Mouse (Mus musculus): ENCODE results near the gene Nptn. TPM values are rescaled to one million over a fixed set of nuclear protein-coding genes. Genes with fewer than 3 reads are reported as not detected.

Nptn gene
- polyA plus RNA-seq, 1 experiment from 2014 or later: 76.7 TPM

DNA sequence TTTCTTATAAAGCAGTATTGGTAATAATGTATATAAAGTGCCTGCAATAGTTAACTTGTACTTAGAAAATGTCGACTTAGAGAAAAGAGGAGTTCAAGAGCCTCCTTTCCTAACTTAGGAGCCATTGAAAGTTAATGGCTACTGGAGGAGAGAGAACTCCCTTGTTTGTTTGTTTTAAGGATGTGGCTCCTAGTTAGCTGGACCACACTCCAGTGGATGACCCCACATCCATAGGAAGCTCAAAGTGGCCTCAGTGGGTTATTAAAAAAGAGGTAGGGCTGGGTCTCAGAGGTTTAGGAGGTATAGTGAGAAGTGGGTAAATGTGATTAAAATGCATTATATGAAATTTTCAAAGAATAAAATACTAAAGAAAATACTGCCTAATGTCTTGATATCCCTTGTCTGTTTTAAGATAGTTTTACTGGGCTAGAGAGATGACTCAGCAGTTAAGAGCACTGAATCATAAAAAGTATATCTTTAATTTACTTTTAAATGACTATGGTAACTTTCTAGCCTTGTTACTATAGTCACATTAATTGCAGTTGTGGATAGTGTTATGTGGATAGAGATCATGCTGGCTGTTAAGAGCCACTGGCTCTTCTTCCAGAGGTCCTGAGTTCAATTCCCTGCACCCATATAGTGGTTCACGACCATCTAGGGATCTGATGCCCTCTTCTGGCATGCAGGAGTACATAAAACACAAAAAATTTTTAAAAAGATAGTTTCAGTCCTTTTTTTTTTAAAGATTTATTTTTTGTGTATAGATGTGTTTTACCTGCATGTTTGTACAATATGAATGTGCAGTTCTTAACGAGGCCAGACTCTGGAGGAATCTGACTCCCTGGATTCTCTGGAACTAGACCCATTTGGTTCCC lies 33.3 kb downstream of the Nptn start:
- Histone ChIP-seq H3K27me3 (no peaks in the 10 kb centered on the region), H3K9ac (no peak overlapping the region), H3K4me1 (0 out of 2 replicates have a peak, but pooled peaks cover 4% of the 10 kb centered on the region), H3K4me3 (no peak overlapping the region), H3K36me3 (no peaks in the 10 kb centered on the region), H3K9me3 (no peaks in the 10 kb centered on the region), H3K4me2 (replicated peaks) (no peak overlapping the region), H3K27ac (no peak overlapping the region)
- WGBS: 75% methylated on average over 3 of the region's 3 CpGs
- ATAC-seq (ENCODE audit: insufficient number of reproducible peaks, insufficient read depth, low FRiP score, low TSS enrichment): no peak

DNA sequence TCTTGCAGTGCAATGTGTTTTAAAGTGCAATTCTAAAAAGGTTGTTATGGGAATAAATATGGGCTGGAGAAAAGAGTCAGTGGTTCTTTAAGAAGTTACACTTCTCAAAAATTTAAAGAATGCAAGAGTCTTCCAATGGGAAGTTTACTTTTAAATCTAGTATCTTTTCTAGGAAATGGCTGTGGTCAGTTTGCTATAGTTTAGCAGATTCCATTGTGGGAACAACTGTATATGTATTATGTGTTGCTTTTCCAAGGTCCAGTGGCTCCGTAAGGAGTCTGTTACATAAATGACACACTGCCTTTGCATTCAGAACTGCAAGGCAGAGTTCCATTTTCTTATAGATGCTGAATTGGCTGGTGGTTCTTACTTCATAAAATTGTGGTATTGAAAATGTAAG lies 41.0 kb downstream of the Nptn start:
- no peak overlapping the region for H3K4me2 ChIP-seq (replicated peaks)
- H3K27me3 ChIP-seq: no peaks in the 10 kb centered on the region
- H3K9ac ChIP-seq: no peak overlapping the region
- H3K4me3 ChIP-seq: no peak overlapping the region
- no peak overlapping the region for H3K27ac ChIP-seq
- peaks cover 12% of the 10 kb centered on the region; the same call in 1 of the 2 replicates for H3K36me3 ChIP-seq
- no peaks in the 10 kb centered on the region for H3K4me1 ChIP-seq
- ATAC-seq (ENCODE audit: insufficient number of reproducible peaks, insufficient read depth, low FRiP score, low TSS enrichment): no peak
- no peaks in the 10 kb centered on the region for H3K9me3 ChIP-seq
- WGBS: 76% methylated on average over 1 of the region's 1 CpGs

- Histone ChIP-seq H3K36me3 (peaks cover 12% of the 10 kb centered on the region), H3K27me3 (no peaks in the 10 kb centered on the region), H3K9me3 (no peaks in the 10 kb centered on the region), H3K4me2 (replicated peaks) (no peak overlapping the region), H3K9ac (no peak overlapping the region), H3K4me1 (no peaks in the 10 kb centered on the region), H3K27ac (no peak overlapping the region), H3K4me3 (no peak overlapping the region)
- 87% methylated on average over 2 of the region's 2 CpGs for WGBS
- ATAC-seq (ENCODE audit: insufficient number of reproducible peaks, insufficient read depth, low FRiP score, low TSS enrichment): no peak
Measured at GRCm38 (mm10) chr9:58627197-58627596, 45.2 kb downstream of the Nptn start.

- Histone ChIP-seq H3K4me3 (no peak overlapping the region), H3K36me3 (peaks cover 7% of the 10 kb centered on the region), H3K9me3 (no peaks in the 10 kb centered on the region), H3K9ac (no peak overlapping the region), H3K27ac (no peak overlapping the region), H3K4me2 (replicated peaks) (no peak overlapping the region), H3K4me1 (no peaks in the 10 kb centered on the region), H3K27me3 (no peaks in the 10 kb centered on the region)
- WGBS: 80% methylated on average over 2 of the region's 2 CpGs
- ATAC-seq (ENCODE audit: insufficient number of reproducible peaks, insufficient read depth, low FRiP score, low TSS enrichment): no peak
Measured at GRCm38 (mm10) chr9:58630441-58630840, 48.4 kb downstream of the Nptn start.

GRCm38 (mm10) chr9:58648406-58649264 lies 66.6 kb downstream of the Nptn start:
- Histone ChIP-seq H3K27me3 (no peaks in the 10 kb centered on the region), H3K4me2 (replicated peaks) (no peak overlapping the region), H3K36me3 (peaks cover 5% of the 10 kb centered on the region; the same call in 1 of the 2 replicates), H3K9ac (no peak overlapping the region), H3K27ac (no peak overlapping the region), H3K4me3 (no peak overlapping the region), H3K4me1 (no peaks in the 10 kb centered on the region), H3K9me3 (no peaks in the 10 kb centered on the region)
- no peak for ATAC-seq (ENCODE audit: insufficient number of reproducible peaks, insufficient read depth, low FRiP score, low TSS enrichment)
- WGBS: 74% methylated on average over 6 of the region's 6 CpGs

- Histone ChIP-seq H3K27ac (no peak overlapping the region), H3K9ac (no peak overlapping the region), H3K36me3 (peaks cover under 1% of the 10 kb centered on the region; the same call in 1 of the 2 replicates), H3K9me3 (no peaks in the 10 kb centered on the region), H3K4me2 (replicated peaks) (no peak overlapping the region), H3K4me1 (no peaks in the 10 kb centered on the region), H3K4me3 (no peak overlapping the region), H3K27me3 (no peaks in the 10 kb centered on the region)
- 66% methylated on average over 4 of the region's 4 CpGs for WGBS
- ATAC-seq (ENCODE audit: insufficient number of reproducible peaks, insufficient read depth, low FRiP score, low TSS enrichment): no peak
Measured at GRCm38 (mm10) chr9:58649265-58649626, 67.2 kb downstream of the Nptn start.

DNA sequence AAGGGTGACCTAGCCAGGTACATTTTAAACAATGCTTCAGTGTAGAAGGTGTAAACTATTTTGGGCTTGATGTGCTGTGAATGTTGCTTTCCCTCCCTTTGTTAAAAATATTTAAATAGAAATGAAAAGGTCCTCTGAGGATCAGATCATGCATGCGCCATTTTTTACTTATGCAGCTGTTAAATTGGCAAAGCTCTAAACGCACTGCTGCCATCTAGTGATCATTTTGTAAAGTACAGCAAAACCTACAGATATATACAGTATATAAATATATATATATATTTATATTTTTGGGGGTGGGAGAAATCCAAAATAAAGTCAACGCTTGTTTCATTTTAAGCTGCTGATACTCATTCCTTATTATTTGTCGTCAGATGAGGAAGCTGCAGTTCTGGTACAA lies 70.0 kb downstream of the Nptn start:
- Histone ChIP-seq H3K27ac (no peak overlapping the region), H3K36me3 (0 out of 2 replicates have a peak, but pooled peaks cover 4% of the 10 kb centered on the region), H3K4me1 (no peaks in the 10 kb centered on the region), H3K4me2 (replicated peaks) (no peak overlapping the region), H3K9ac (no peak overlapping the region), H3K9me3 (no peaks in the 10 kb centered on the region), H3K4me3 (no peak overlapping the region), H3K27me3 (no peaks in the 10 kb centered on the region)
- 61% methylated on average over 4 of the region's 4 CpGs for WGBS
- ATAC-seq (ENCODE audit: insufficient number of reproducible peaks, insufficient read depth, low FRiP score, low TSS enrichment): no peak

- WGBS: 74% methylated on average over 4 of the region's 4 CpGs
- no peak for ATAC-seq (ENCODE audit: insufficient number of reproducible peaks, insufficient read depth, low FRiP score, low TSS enrichment)
Measured at GRCm38 (mm10) chr9:58654494-58654893, 72.5 kb downstream of the Nptn start.

DNA sequence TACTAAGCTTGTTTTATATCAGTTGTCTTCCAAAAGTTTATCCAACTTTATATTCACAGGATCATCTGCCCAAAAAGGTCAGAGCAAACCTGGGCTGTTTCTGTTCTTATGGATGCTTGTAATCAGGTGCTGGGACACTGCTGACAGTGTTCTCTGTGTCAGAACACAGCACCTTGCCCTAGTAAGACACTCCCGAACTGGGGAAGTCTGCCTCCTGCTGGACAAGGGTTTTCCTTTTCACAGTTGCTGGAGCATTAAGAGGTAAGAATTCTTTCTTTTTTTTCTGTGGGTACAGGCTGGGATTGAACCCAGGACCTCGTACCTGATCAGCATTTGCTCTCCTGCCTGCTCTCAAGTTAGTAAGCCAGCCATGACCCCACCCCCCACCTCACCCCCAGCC lies 74.4 kb downstream of the Nptn start:
- no peak overlapping the region for H3K4me3 ChIP-seq
- H3K36me3 ChIP-seq: 0 out of 2 replicates have a peak, but pooled peaks cover 7% of the 10 kb centered on the region
- no peak overlapping the region for H3K27ac ChIP-seq
- no peaks in the 10 kb centered on the region for H3K4me1 ChIP-seq
- H3K27me3 ChIP-seq: no peaks in the 10 kb centered on the region
- H3K9ac ChIP-seq: no peak overlapping the region
- H3K4me2 ChIP-seq (replicated peaks): no peak overlapping the region
- no peak for ATAC-seq (ENCODE audit: insufficient number of reproducible peaks, insufficient read depth, low FRiP score, low TSS enrichment)
- no peaks in the 10 kb centered on the region for H3K9me3 ChIP-seq
- 64% methylated on average over 2 of the region's 2 CpGs for WGBS

More at GRCm38 (mm10) chr9:58654494-58654893, 72.5 kb downstream of the Nptn start:
- no peak overlapping the region for H3K9ac ChIP-seq
- H3K4me2 ChIP-seq (replicated peaks): no peak overlapping the region
- H3K27me3 ChIP-seq: no peaks in the 10 kb centered on the region
- H3K36me3 ChIP-seq: 0 out of 2 replicates have a peak, but pooled peaks cover 4% of the 10 kb centered on the region
- H3K27ac ChIP-seq: no peak overlapping the region
- no peak overlapping the region for H3K4me3 ChIP-seq
- no peaks in the 10 kb centered on the region for H3K9me3 ChIP-seq
- H3K4me1 ChIP-seq: no peaks in the 10 kb centered on the region

- Histone ChIP-seq H3K36me3 (peaks cover 10% of the 10 kb centered on the region; the same call in 1 of the 2 replicates), H3K4me3 (no peak overlapping the region), H3K4me2 (replicated peaks) (no peak overlapping the region), H3K9me3 (no peaks in the 10 kb centered on the region), H3K27ac (no peak overlapping the region), H3K4me1 (no peaks in the 10 kb centered on the region), H3K9ac (no peak overlapping the region), H3K27me3 (no peaks in the 10 kb centered on the region)
- ATAC-seq (ENCODE audit: insufficient number of reproducible peaks, insufficient read depth, low FRiP score, low TSS enrichment): no peak
- 96% methylated on average over 2 of the region's 2 CpGs for WGBS
Measured at GRCm38 (mm10) chr9:58656824-58657223, 74.8 kb downstream of the Nptn start.

DNA sequence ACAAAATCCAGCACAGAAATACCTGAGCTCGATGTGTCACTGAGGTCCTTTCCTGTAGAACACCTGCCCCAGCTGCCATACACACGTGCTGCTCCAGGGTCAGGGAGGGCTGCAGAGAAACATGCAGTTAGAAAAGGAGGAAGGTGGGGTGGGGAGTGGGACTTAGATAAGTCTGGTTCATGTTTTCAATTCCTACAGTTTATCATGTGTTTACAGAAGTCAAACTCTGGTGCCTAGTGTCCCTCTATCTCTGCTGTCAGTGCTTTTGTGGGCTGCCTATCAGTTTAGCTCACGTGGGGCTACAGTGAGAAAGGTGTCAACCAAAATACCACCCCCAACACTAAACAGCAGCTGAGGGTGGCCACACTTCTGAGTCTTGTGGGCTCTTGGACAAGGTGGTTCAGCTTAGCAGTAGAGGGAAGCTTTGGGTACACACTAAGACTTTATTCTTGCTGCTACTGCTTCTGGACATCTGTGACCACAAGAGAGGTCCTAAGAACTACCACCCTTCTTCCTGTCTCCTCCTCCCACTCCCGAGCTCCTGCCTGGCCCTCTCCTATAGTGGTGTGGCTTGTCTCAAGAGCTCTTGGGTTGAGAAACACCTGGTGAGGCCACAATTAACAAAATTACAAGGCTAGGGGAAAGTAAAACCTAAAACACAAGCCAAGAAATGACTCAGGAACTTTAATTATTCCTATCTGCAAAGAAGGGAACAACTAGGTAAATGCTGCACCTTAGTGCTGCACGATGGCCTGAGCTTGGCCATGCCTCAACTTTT lies 75.9 kb downstream of the Nptn start:
- Histone ChIP-seq H3K27ac (no peak overlapping the region), H3K4me3 (no peak overlapping the region), H3K36me3 (peaks cover 18% of the 10 kb centered on the region), H3K4me1 (no peaks in the 10 kb centered on the region), H3K9me3 (no peaks in the 10 kb centered on the region), H3K27me3 (no peaks in the 10 kb centered on the region), H3K4me2 (replicated peaks) (no peak overlapping the region), H3K9ac (no peak overlapping the region)
- WGBS: 79% methylated on average over 5 of the region's 5 CpGs
- ATAC-seq (ENCODE audit: insufficient number of reproducible peaks, insufficient read depth, low FRiP score, low TSS enrichment): no peak

Measured in embryonic facial prominence, embryonic 12.5 days (tissue).